Mouse (Mus musculus) stomach, postnatal 0 days (tissue): ENCODE data around the gene Hnrnph2.

Source experiments
- CTCF ChIP-seq: IDR thresholded peaks from 2 replicates; pipeline ENCODE4 v1.5.1; 2016; ENCODE audit warnings: antibody characterized with exemption, low read depth, mild to moderate bottlenecking, moderate library complexity
- EP300 ChIP-seq: optimal IDR thresholded peaks from 2 replicates; pipeline ENCODE3; 2016; ENCODE audit warnings: antibody characterized with exemption

DNA sequence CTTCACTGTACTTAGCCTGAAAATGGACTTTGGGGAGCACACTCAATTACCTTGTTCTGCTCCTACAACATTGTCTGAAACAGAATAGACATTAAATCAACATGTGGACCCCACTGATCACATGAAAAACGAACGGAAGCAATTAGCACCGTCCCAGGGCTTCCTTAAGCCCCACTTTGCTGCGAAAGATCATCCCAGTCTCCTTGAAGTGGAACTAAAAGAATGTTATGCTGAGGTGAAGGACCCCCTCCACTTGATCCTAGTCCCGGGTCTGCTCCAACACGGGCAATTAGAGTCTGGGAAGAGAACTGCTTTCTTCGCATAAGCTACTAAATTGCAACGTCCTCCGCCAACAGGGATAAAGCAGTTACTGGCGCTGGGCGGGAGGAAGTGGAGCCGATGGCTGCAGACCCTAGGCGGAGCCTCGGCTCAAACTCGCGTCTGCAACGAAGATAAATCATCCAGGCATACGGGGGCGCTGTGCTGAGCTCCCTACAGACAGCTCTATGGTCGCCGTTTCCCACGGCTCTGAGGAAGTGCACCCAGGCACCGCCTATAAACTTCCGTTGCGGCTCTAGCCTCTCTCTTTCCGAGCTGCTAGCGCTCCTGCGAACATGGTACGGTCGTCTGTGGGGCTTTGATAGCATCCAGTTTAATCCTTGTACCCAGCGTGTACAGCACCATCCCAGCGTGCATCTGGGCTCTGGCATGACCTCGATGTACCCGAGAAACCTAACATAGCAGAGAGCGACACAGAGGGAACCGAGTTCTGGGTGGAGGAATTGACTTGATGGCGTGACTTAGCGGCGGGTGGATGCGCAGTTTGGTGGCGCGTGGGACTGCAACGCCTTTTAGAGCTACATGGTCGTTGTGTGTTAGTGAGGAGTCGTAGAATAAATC lies 15.6 kb upstream of the Hnrnph2 start, which contains the start of gene Rpl36a:
- no peak for TF ChIP-seq EP300
- TF ChIP-seq CTCF = peak; percentile 79
